ENCODE assay signal across 18 mouse cellular contexts in the genomic region with DNA sequence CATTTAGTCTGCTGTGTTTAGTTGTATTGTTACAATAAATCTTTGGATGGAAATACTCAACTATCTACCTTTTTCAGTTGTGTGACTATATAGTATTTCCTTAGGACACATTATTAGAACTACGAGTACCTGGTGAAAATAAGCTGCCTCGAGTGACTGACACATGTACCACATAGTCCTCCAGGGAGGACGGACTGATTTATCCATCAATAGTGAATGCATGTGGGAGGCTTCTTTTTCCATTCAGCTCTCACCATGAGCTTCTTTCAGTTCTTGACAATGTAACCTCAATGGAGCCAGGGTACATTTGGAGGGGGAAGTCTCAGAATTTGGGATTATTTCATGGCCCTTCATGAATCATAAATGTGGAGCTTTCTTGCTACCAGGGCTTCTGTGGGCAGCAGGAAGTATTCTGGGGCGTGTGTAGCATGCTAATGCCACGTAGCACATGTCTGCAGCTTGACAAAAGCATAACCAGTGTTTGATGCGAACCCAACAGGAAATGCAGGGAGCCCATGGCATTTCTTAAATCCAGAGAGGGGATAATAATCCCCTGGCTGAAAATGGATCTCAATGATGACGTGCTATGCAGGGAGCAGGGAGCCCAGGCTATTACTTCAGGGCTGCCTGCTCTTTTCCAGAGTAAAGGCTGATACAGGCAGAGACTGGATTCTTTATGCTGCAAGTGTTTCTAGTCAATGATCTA.
A peak's percentile ranks its signal among the peaks of the same experiment; 100 is the strongest.
DNase-seq lines count a peak whose midpoint lies in the region; ATAC-seq and TF ChIP-seq lines count a peak whose summit lies in the region.
"Had no signal": no experiment of that assay in that cellular context is flagged by ENCODE, and none has a peak within 500 bp of the region (broad histone marks: within the 10 kb centered on the region; RNA-seq: fewer than 3 reads in every experiment).

No protein-coding gene starts in this region.

- H3K4me2 ChIP-seq in forebrain, postnatal 0 days (ENCODE audit: low read depth) = no peak overlapping the region
- peak overlapping the region; percentile 7; the same call in 1 of the 2 replicates for H3K4me2 ChIP-seq in midbrain, embryonic 15.5 days
- H3K4me2 ChIP-seq: embryonic facial prominence, embryonic 15.5 days; intestine, embryonic 15.5 days; liver, embryonic 15.5 days had no signal

- no peak overlapping the region for H3K4me3 ChIP-seq in forebrain, postnatal 0 days (ENCODE audit: low read depth, low read length)
- H3K4me3 ChIP-seq in midbrain, embryonic 15.5 days = no peak overlapping the region
- H3K4me3 ChIP-seq: embryonic facial prominence, embryonic 15.5 days; heart, embryonic 10.5 days; intestine, embryonic 15.5 days; liver, embryonic 15.5 days had no signal

- H3K9ac ChIP-seq in forebrain, postnatal 0 days = no peak overlapping the region
- no peak overlapping the region for H3K9ac ChIP-seq in midbrain, embryonic 15.5 days
- H3K9ac ChIP-seq: embryonic facial prominence, embryonic 15.5 days; intestine, embryonic 15.5 days; liver, embryonic 15.5 days had no signal

- DNase-seq in cerebellum, postnatal 10 days = peak; percentile 12 to 17
- DNase-seq in cerebellum, adult 11 months = no peak
- DNase-seq in left cerebral cortex, postnatal 4 days = peak; percentile 29
- DNase-seq in left cerebral cortex, adult 11 months (ENCODE audit: low spot score) = no peak
- DNase-seq in forebrain, postnatal 0 days = peak; percentile 62
- no peak for DNase-seq in testis, postnatal 10 days (ENCODE audit: low spot score)
- DNase-seq: embryo, embryonic 11 days; gastrocnemius, postnatal 14 days; heart, postnatal 10 days had no signal

- H3K4me1 ChIP-seq in forebrain, postnatal 0 days (ENCODE audit: insufficient read depth) = peaks cover 7% of the 10 kb centered on the region; the same call in 1 of the 2 replicates
- H3K4me1 ChIP-seq in midbrain, embryonic 15.5 days = peaks cover 28% of the 10 kb centered on the region
- H3K4me1 ChIP-seq: heart, embryonic 10.5 days; intestine, embryonic 15.5 days; liver, embryonic 15.5 days had no signal

- WGBS in forebrain, postnatal 0 days = 38% methylated on average over 7 of the region's 7 CpGs
- WGBS in midbrain, embryonic 15.5 days = 29% methylated on average over 7 of the region's 7 CpGs

- intact Hi-C loops in left cerebral cortex, postnatal 4 days (cut with DNase I) = no loop called here

- H3K27me3 ChIP-seq in forebrain, postnatal 0 days (ENCODE audit: insufficient read depth, low read length) = no peaks in the 10 kb centered on the region
- H3K27me3 ChIP-seq in midbrain, embryonic 15.5 days (replicated peaks) = no peaks in the 10 kb centered on the region
- H3K27me3 ChIP-seq: embryonic facial prominence, embryonic 15.5 days; intestine, embryonic 15.5 days; liver, embryonic 15.5 days had no signal

- peak overlapping the region; percentile 37 for H3K27ac ChIP-seq in forebrain, postnatal 0 days (ENCODE audit: low read depth, low read length)
- H3K27ac ChIP-seq in midbrain, embryonic 15.5 days = peak overlapping the region; percentile 80
- H3K27ac ChIP-seq: embryonic facial prominence, embryonic 15.5 days; heart, embryonic 10.5 days; intestine, embryonic 15.5 days; liver, embryonic 15.5 days had no signal

- no peak for TF ChIP-seq CTCF in forebrain, postnatal 0 days (IDR thresholded peaks at IDR 0.05; ENCODE audit: low read depth)

- ATAC-seq in forebrain, postnatal 0 days = peak; percentile 67
- ATAC-seq in midbrain, embryonic 15.5 days (replicated peaks) = peak; percentile 83
- no peak for ATAC-seq in granulocyte monocyte progenitor cell, adult 5-6 weeks (replicated peaks; ENCODE audit: poor library complexity, severe bottlenecking)
- ATAC-seq: CD4-positive, CD25-positive, alpha-beta regulatory T cell, adult 4 months; intestine, embryonic 15.5 days; lung, postnatal 0 days had no signal

- H3K36me3 ChIP-seq in forebrain, postnatal 0 days (ENCODE audit: insufficient read depth) = no peaks in the 10 kb centered on the region
- H3K36me3 ChIP-seq in midbrain, embryonic 15.5 days (replicated peaks) = no peaks in the 10 kb centered on the region
- H3K36me3 ChIP-seq: embryonic facial prominence, embryonic 15.5 days; G1E; heart, embryonic 10.5 days; intestine, embryonic 15.5 days; liver, embryonic 15.5 days had no signal

- H3K9me3 ChIP-seq in forebrain, postnatal 0 days (ENCODE audit: low read length) = no peaks in the 10 kb centered on the region
- H3K9me3 ChIP-seq in midbrain, embryonic 15.5 days = no peaks in the 10 kb centered on the region
- H3K9me3 ChIP-seq: embryonic facial prominence, embryonic 15.5 days; heart, embryonic 10.5 days; intestine, embryonic 15.5 days; liver, embryonic 15.5 days had no signal

Comparison
In these comparisons a context has a peak if more than half of its experiments do, and no peak if none do; other contexts are left out.
1. DNase-seq: peak in cerebellum, postnatal 10 days (2 of 2), left cerebral cortex, postnatal 4 days (single experiment) and forebrain, postnatal 0 days (single experiment); none in cerebellum, adult 11 months (single experiment), left cerebral cortex, adult 11 months (single experiment) and testis, postnatal 10 days (single experiment).